Mouse (Mus musculus): ENCODE data around the gene Btrc. TPM values are rescaled to one million over a fixed set of nuclear protein-coding genes. Genes with fewer than 3 reads are reported as not detected.

Btrc gene
- polyA plus RNA-seq, 1 experiment from 2014 or later: 47.4 TPM

DNA sequence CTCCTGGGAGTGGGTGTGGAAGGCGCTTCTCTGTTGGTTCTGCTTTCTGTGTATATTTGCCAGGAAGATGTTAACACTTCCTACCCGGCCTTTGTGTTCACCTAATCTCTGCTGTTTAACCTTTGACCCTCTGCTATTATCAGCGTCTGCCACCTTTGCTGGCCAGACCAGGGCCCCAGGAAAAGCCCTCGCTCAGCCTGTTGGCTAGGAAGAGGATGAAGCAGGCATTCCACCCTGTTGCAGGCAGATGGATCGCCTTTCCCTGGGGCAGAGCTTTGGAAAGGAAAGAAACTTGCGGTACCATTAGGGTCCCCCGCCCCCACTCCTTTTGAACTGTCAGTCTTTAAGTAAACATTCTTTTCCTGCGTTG is 212.1 kb downstream of the Btrc start:
- Histone ChIP-seq H3K27ac (peak overlapping the region; percentile 51; the same call in 1 of the 2 replicates), H3K4me1 (peaks cover 66% of the 10 kb centered on the region), H3K27me3 (ENCODE audit: poor library complexity, severe bottlenecking) (peaks cover 100% of the 10 kb centered on the region), H3K36me3 (replicated peaks) (peaks cover 63% of the 10 kb centered on the region), H3K9me3 (no peaks in the 10 kb centered on the region), H3K4me3 (no peak overlapping the region)
- DNase-seq (ENCODE audit: extremely low spot score, low spot score): no peak
- 3% methylated on average over 8 of the region's 8 CpGs for WGBS

DNA sequence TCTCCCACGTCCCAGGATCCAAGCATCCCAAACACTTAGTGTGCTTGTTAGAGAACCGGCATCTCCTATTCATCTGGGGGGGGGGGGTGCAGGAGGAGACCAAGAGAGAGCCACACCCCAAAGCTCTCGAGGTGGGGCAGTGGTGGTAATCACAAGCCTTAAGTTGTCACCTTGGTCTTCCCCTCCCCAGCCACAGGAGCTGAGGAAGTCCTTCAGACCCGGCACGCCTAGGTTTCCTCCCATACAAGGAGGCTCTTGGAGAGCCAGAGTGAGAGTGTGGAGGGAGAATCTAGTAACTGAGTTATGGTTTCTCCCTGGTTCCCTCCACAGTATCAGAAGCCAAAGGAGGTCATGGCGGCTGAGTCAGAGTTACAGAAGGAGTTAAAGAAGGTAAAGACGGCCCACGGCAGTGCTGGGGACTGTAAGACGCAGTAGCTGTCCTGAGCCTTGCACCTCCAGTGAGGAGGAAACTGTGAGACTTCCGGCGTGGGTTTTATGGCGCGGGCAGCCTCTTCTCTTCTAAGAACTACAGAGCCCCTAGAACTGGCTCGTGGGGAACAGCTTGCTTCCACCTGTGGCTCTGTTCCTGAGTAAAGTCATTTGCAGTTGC is 213.7 kb downstream of the Btrc start:
- no peak overlapping the region for H3K4me3 ChIP-seq
- H3K27ac ChIP-seq: 0 out of 2 replicates have a peak overlapping the region, but pooled peaks have one; percentile 51
- H3K9me3 ChIP-seq: peaks cover 3% of the 10 kb centered on the region; the same call in 1 of the 2 replicates
- peaks cover 80% of the 10 kb centered on the region for H3K4me1 ChIP-seq
- peaks cover 100% of the 10 kb centered on the region for H3K27me3 ChIP-seq (ENCODE audit: poor library complexity, severe bottlenecking)
- 89% methylated on average over 14 of the region's 14 CpGs for WGBS
- H3K36me3 ChIP-seq (replicated peaks): peaks cover 62% of the 10 kb centered on the region
- DNase-seq (ENCODE audit: extremely low spot score, low spot score): no peak

- DNase-seq (ENCODE audit: extremely low spot score, low spot score): no peak
- H3K36me3 ChIP-seq (replicated peaks): peaks cover 51% of the 10 kb centered on the region
- no peak overlapping the region for H3K27ac ChIP-seq
- H3K4me3 ChIP-seq: no peak overlapping the region
- peaks cover 100% of the 10 kb centered on the region for H3K27me3 ChIP-seq (ENCODE audit: poor library complexity, severe bottlenecking)
- H3K9me3 ChIP-seq: peaks cover 3% of the 10 kb centered on the region; the same call in 1 of the 2 replicates
- H3K4me1 ChIP-seq: peaks cover 86% of the 10 kb centered on the region
- WGBS: 90% methylated on average over 12 of the region's 12 CpGs
Observed at GRCm38 (mm10) chr19:45578976-45579375, 215.4 kb downstream of the Btrc start.

DNA sequence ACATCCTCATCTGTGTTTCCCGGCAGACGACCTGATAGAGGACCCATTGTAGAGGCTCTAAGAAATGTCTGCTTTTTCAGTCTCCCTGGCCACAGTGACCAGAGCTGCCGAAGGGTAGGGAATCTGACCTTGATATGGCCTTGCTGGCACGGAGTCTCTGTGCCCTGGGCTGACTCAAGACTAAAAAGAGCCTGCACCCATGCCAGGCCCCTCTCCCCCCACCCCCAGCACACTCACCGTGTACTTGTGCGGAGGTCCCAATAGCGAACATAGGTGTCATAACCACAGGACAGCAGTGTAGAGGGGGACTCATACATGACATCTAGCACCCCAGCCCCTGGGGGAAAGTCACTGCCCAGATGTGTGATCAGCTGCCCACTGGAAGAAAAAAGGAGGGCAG is 215.9 kb downstream of the Btrc start:
- H3K36me3 ChIP-seq (replicated peaks): peaks cover 49% of the 10 kb centered on the region

More for the DNA sequence above, 215.9 kb downstream of the Btrc start:
- Histone ChIP-seq H3K9me3 (peaks cover 3% of the 10 kb centered on the region; the same call in 1 of the 2 replicates), H3K27me3 (ENCODE audit: poor library complexity, severe bottlenecking) (peaks cover 100% of the 10 kb centered on the region), H3K4me3 (no peak overlapping the region), H3K27ac (peak overlapping the region; percentile 20; the same call in 1 of the 2 replicates), H3K4me1 (peaks cover 84% of the 10 kb centered on the region)
- DNase-seq (ENCODE audit: extremely low spot score, low spot score): no peak
- WGBS: 91% methylated on average over 7 of the region's 7 CpGs

Other genes with a start within 250 kb of the Btrc start
- not detected in 2 replicates for gene Tlx1, start 213.1 kb upstream of the Btrc start, polyA plus RNA-seq (2016; fragmentation: Nextera tagmentation; extraction: Ambion mirVana)
- not detected in 2 replicates for gene Lbx1, start 127.9 kb upstream of the Btrc start, polyA plus RNA-seq (2016; fragmentation: Nextera tagmentation; extraction: Ambion mirVana)
- gene Poll, start 196.8 kb downstream of the Btrc start, polyA plus RNA-seq (2016; fragmentation: Nextera tagmentation; extraction: Ambion mirVana): 25.7 and 26.6 TPM in 2 replicates
- gene Gm17018, start 196.9 kb downstream of the Btrc start, polyA plus RNA-seq (2016; fragmentation: Nextera tagmentation; extraction: Ambion mirVana): 52.1 and 53.5 TPM in 2 replicates

Measured in forebrain, embryonic 10.5 days (tissue).